In the genomic region with DNA sequence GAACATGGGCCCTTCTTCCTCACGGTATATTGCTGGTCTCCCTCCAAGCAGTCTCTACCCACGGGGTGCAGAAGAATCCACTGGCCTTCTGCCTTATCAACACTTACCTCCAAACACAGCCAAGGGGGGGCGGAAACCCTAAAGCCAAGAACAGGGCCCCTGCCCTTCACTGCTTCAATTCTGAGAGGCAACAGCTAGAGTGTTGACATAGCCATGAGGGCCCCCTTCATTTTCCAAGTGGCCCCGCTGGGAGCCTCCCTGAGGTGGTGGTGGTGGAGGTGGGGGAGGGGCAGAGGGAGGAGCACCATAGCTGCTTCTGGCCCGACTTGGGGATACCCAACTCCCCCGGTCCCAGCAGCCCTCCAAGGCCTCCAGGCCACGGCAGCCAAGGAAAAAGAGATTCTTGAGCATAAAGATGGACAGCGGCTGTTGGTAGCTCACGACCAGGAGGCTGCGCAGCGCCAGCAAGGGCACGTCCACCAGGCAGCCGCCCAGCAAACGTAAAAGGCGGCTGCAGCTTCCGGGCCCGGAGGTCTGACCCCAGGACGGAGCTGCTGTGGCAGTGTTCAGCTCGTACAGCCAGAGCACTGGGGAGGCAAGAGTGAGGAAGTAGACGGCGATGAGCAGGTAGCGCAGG, we compare ENCODE assay signal across 9 mouse cellular contexts. TPM values are rescaled to one million over a fixed set of nuclear protein-coding genes. Genes with fewer than 3 reads are reported as not detected.
DNase-seq lines count a peak whose midpoint lies in the region; ATAC-seq and TF ChIP-seq lines count a peak whose summit lies in the region.
"Had no signal": no experiment of that assay in that cellular context is flagged by ENCODE, and none has a peak within 500 bp of the region (broad histone marks: within the 10 kb centered on the region; RNA-seq: fewer than 3 reads in every experiment).

No protein-coding gene starts in this region.

- no peak for DNase-seq in heart, adult 11 months
- DNase-seq in ovary, adult 18-20 months (ENCODE audit: low spot score): no peak
- DNase-seq in Muller cell, postnatal 12 days (ENCODE audit: inconsistent ontology term): no peak

- WGBS in heart, embryonic 15.5 days: 6% methylated on average over 22 of the region's 22 CpGs
- 11% methylated on average over 22 of the region's 22 CpGs for WGBS in embryonic facial prominence, embryonic 12.5 days
- WGBS in intestine, postnatal 0 days: 9% methylated on average over 22 of the region's 22 CpGs
- 12% methylated on average over 22 of the region's 22 CpGs for WGBS in midbrain, embryonic 12.5 days

- H3K4me1 ChIP-seq in heart, embryonic 15.5 days (replicated peaks): peaks cover 30% of the 10 kb centered on the region
- H3K4me1 ChIP-seq in embryonic facial prominence, embryonic 12.5 days: peaks cover 14% of the 10 kb centered on the region
- H3K4me1 ChIP-seq in intestine, postnatal 0 days (replicated peaks; ENCODE audit: control insufficient read depth, insufficient read depth, low read length): peaks cover 6% of the 10 kb centered on the region; the same call in 1 of the 2 replicates
- H3K4me1 ChIP-seq in midbrain, embryonic 12.5 days: peaks cover 40% of the 10 kb centered on the region

- H3K9me3 ChIP-seq in heart, embryonic 15.5 days (replicated peaks): no peaks in the 10 kb centered on the region
- H3K9me3 ChIP-seq in embryonic facial prominence, embryonic 12.5 days: no peaks in the 10 kb centered on the region
- no peaks in the 10 kb centered on the region for H3K9me3 ChIP-seq in intestine, postnatal 0 days (ENCODE audit: control insufficient read depth)
- H3K9me3 ChIP-seq in midbrain, embryonic 12.5 days: no peaks in the 10 kb centered on the region

- no peaks in the 10 kb centered on the region for H3K36me3 ChIP-seq in heart, embryonic 15.5 days
- H3K36me3 ChIP-seq in embryonic facial prominence, embryonic 12.5 days: no peaks in the 10 kb centered on the region
- H3K36me3 ChIP-seq in intestine, postnatal 0 days (ENCODE audit: control insufficient read depth, insufficient read depth): no peaks in the 10 kb centered on the region
- H3K36me3 ChIP-seq in midbrain, embryonic 12.5 days: no peaks in the 10 kb centered on the region

- no peak overlapping the region for H3K9ac ChIP-seq in heart, embryonic 15.5 days
- H3K9ac ChIP-seq in embryonic facial prominence, embryonic 12.5 days: no peak overlapping the region
- no peak overlapping the region for H3K9ac ChIP-seq in intestine, postnatal 0 days (ENCODE audit: low read depth, low read length)
- H3K9ac ChIP-seq in midbrain, embryonic 12.5 days (replicated peaks): peak overlapping the region; percentile 87

- ATAC-seq in heart, embryonic 15.5 days (replicated peaks; ENCODE audit: insufficient number of reproducible peaks, insufficient read depth, low FRiP score, low read depth): no peak
- ATAC-seq in embryonic facial prominence, embryonic 12.5 days (ENCODE audit: insufficient number of reproducible peaks, insufficient read depth, low FRiP score, low TSS enrichment): no peak; the same call in 1 of the 2 replicates
- ATAC-seq in intestine, postnatal 0 days: no peak
- ATAC-seq in midbrain, embryonic 12.5 days (ENCODE audit: low FRiP score, low read depth): no peak
- no peak for ATAC-seq in cerebellum, adult (ENCODE audit: insufficient number of reproducible peaks, low FRiP score, low TSS enrichment)

- peaks cover 55% of the 10 kb centered on the region for H3K27me3 ChIP-seq in heart, embryonic 15.5 days
- H3K27me3 ChIP-seq in embryonic facial prominence, embryonic 12.5 days: peaks cover 42% of the 10 kb centered on the region
- H3K27me3 ChIP-seq in intestine, postnatal 0 days (replicated peaks; ENCODE audit: control insufficient read depth, insufficient read depth, low read length): peaks cover 40% of the 10 kb centered on the region
- peaks cover 26% of the 10 kb centered on the region for H3K27me3 ChIP-seq in midbrain, embryonic 12.5 days

- H3K27ac ChIP-seq in heart, embryonic 15.5 days: no peak overlapping the region
- H3K27ac ChIP-seq in embryonic facial prominence, embryonic 12.5 days: no peak overlapping the region
- no peak overlapping the region for H3K27ac ChIP-seq in intestine, postnatal 0 days (ENCODE audit: low read depth, low read length)
- no peak overlapping the region for H3K27ac ChIP-seq in midbrain, embryonic 12.5 days (replicated peaks)

- no peak for TF ChIP-seq CTCF in intestine, postnatal 0 days (IDR thresholded peaks at IDR 0.05; ENCODE audit: low read depth)

- peak overlapping the region; percentile 67 for H3K4me3 ChIP-seq in heart, embryonic 15.5 days
- H3K4me3 ChIP-seq in embryonic facial prominence, embryonic 12.5 days: peak overlapping the region; percentile 62
- H3K4me3 ChIP-seq in intestine, postnatal 0 days (ENCODE audit: low read depth, low read length): peak overlapping the region; percentile 54
- H3K4me3 ChIP-seq in midbrain, embryonic 12.5 days: peak overlapping the region; percentile 79
- H3K4me3 ChIP-seq: erythroblast, embryonic 14.5 days had no signal

- H3K4me2 ChIP-seq in heart, embryonic 15.5 days: peak overlapping the region; percentile 99
- H3K4me2 ChIP-seq in embryonic facial prominence, embryonic 12.5 days (replicated peaks): peak overlapping the region; percentile 79
- H3K4me2 ChIP-seq in intestine, postnatal 0 days (replicated peaks; ENCODE audit: low read depth): peak overlapping the region; percentile 88
- H3K4me2 ChIP-seq in midbrain, embryonic 12.5 days (replicated peaks): peak overlapping the region; percentile 79

RNA-seq across cellular contexts. Expression of a gene that starts 1.6 kb away (rescaled TPM):
- polyA plus RNA-seq in heart, embryonic 15.5 days (2015; fragmentation: Nextera tagmentation; extraction: Ambion mirVana): 0.15 TPM in 1 of 2 replicates, not detected in the other
- polyA plus RNA-seq in embryonic facial prominence, embryonic 12.5 days (2016; fragmentation: Nextera tagmentation; extraction: Ambion mirVana): 0.65 and 0.71 TPM in 2 replicates
- 0.03 and 0.05 TPM in 2 replicates for polyA plus RNA-seq in intestine, postnatal 0 days (2015; fragmentation: Nextera tagmentation; extraction: Ambion mirVana)
- 2.5 and 3.0 TPM in 2 replicates for polyA plus RNA-seq in midbrain, embryonic 12.5 days (2016; fragmentation: Nextera tagmentation; extraction: Ambion mirVana)
- polyA plus RNA-seq: erythroblast, embryonic 14.5 days had no signal

RNA-seq across cellular contexts. Expression of a gene that starts 28.9 kb away (rescaled TPM):
- polyA plus RNA-seq in heart, embryonic 15.5 days (2015; fragmentation: Nextera tagmentation; extraction: Ambion mirVana): 3.4 and 8.1 TPM in 2 replicates
- polyA plus RNA-seq in embryonic facial prominence, embryonic 12.5 days (2016; fragmentation: Nextera tagmentation; extraction: Ambion mirVana): 4.1 and 5.6 TPM in 2 replicates
- polyA plus RNA-seq in intestine, postnatal 0 days (2015; fragmentation: Nextera tagmentation; extraction: Ambion mirVana): 4.1 and 4.8 TPM in 2 replicates
- 3.6 and 3.8 TPM in 2 replicates for polyA plus RNA-seq in midbrain, embryonic 12.5 days (2016; fragmentation: Nextera tagmentation; extraction: Ambion mirVana)

RNA-seq across cellular contexts. Expression of a gene that starts 39.1 kb away (rescaled TPM):
- 12.4 and 15.6 TPM in 2 replicates for polyA plus RNA-seq in heart, embryonic 15.5 days (2015; fragmentation: Nextera tagmentation; extraction: Ambion mirVana)
- 19.4 and 22.9 TPM in 2 replicates for polyA plus RNA-seq in embryonic facial prominence, embryonic 12.5 days (2016; fragmentation: Nextera tagmentation; extraction: Ambion mirVana)
- polyA plus RNA-seq in intestine, postnatal 0 days (2015; fragmentation: Nextera tagmentation; extraction: Ambion mirVana): 5.9 and 6.1 TPM in 2 replicates
- 19.0 and 19.4 TPM in 2 replicates for polyA plus RNA-seq in midbrain, embryonic 12.5 days (2016; fragmentation: Nextera tagmentation; extraction: Ambion mirVana)
